Mouse (Mus musculus) heart, postnatal 14 days (tissue): Measurements from ENCODE around the gene Cenpj. TPM values are rescaled to one million over a fixed set of nuclear protein-coding genes. Genes with fewer than 3 reads are reported as not detected.

ENCODE experiments used
- DNase-seq, 2 experiments: peaks; one replicate each; pipeline ENCODE4 v3.0.0; 2021 to 2022
- intact Hi-C: fragments of 180-260 bp; cut with DNase I; formaldehyde crosslinking; loops from one replicate; pipeline ENCODE4 v1.15.1; 2025
- total RNA-seq, 2 experiments: library from RNA; stranded (reverse); gene quantifications; 2 replicates each; pipeline ENCODE4 v1.2.3; 2021

Cenpj gene
- total RNA-seq, 2 experiments from 2014 or later: 2.7 to 3.5 TPM

GRCm38 (mm10) chr14:56552924-56553323, 22.3 kb downstream of the Cenpj start:
- no peak for DNase-seq
- intact Hi-C loops: no loop called here

GRCm38 (mm10) chr14:56550960-56551359, 24.3 kb downstream of the Cenpj start:
- intact Hi-C loops: no loop called here
- no peak for DNase-seq

GRCm38 (mm10) chr14:56545491-56545890, 29.7 kb downstream of the Cenpj start:
- intact Hi-C loops: no loop called here

GRCm38 (mm10) chr14:56544946-56545345, 30.3 kb downstream of the Cenpj start:
- no peak for DNase-seq
- intact Hi-C loops: no loop called here

More at GRCm38 (mm10) chr14:56545491-56545890, 29.7 kb downstream of the Cenpj start:
- no peak for DNase-seq

- intact Hi-C loops: no loop called here
- DNase-seq: no peak
These were observed 44.4 kb downstream of the Cenpj start for GRCm38 (mm10) chr14:56530788-56531187.

- intact Hi-C loops: no loop called here
- peak in 1 of 2 experiments; percentile 1 for DNase-seq
These were observed 60.5 kb downstream of the Cenpj start for GRCm38 (mm10) chr14:56514775-56515174.

- intact Hi-C loops: no loop called here
- DNase-seq: peak in 1 of 2 experiments; percentile 3
These were observed 63.1 kb downstream of the Cenpj start for GRCm38 (mm10) chr14:56512084-56512483.

GRCm38 (mm10) chr14:56506743-56507142, 68.5 kb downstream of the Cenpj start:
- DNase-seq: no peak
- intact Hi-C loops: no loop called here

GRCm38 (mm10) chr14:56502407-56502806, 72.8 kb downstream of the Cenpj start:
- intact Hi-C loops: no loop called here
- DNase-seq: no peak

- no peak for DNase-seq
- intact Hi-C loops: no loop called here
These were observed 85.4 kb downstream of the Cenpj start for GRCm38 (mm10) chr14:56489806-56490205.

Other genes with a start within 250 kb of the Cenpj start
- not detected for gene Atp12a, start 210.4 kb downstream of the Cenpj start, total RNA-seq
- under 1 TPM; 0.59 to 0.67 TPM for gene Rnf17, start 172.8 kb downstream of the Cenpj start, total RNA-seq
- gene Parp4, start 194 bp upstream of the Cenpj start, total RNA-seq: 10 to 100 TPM; 26.5 to 26.7 TPM
- 10 to 100 TPM; 23.9 to 26.8 TPM for gene Mphosph8, start 92.8 kb upstream of the Cenpj start, total RNA-seq
- gene Pspc1, start 202.9 kb upstream of the Cenpj start, total RNA-seq: 10 to 100 TPM; 13.3 to 16.4 TPM
- 10 to 100 TPM; 23.9 to 24.7 TPM for gene Zmym5, start 236.3 kb upstream of the Cenpj start, total RNA-seq